Mouse (Mus musculus): ENCODE data around the gene Foxp1.
A peak's percentile ranks its signal among the peaks of the same experiment; 100 is the strongest.

Foxp1 gene

DNA sequence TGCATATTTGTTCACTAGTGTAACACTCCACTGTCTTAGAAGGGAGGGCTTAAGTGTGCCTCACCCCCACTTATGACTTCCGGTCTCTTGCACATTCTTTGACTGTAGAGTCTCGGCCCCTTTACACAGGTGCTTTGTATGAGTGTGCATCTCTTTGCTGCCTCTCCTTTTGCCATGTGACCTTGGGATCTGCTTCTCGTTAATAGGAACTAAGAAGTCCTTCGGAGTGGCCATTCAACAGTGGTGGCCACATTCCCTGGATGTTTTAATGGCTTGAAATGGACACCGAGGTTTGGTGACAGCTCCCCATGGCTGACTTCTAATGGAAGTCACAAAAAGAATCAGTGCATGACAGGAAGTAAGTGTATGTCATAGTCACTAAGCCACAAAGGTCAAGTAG is 422.2 kb downstream of the Foxp1 start:
- DNase-seq (ENCODE audit: low read depth in 1 of 2, low spot score in 2 of 2): no peak

DNA sequence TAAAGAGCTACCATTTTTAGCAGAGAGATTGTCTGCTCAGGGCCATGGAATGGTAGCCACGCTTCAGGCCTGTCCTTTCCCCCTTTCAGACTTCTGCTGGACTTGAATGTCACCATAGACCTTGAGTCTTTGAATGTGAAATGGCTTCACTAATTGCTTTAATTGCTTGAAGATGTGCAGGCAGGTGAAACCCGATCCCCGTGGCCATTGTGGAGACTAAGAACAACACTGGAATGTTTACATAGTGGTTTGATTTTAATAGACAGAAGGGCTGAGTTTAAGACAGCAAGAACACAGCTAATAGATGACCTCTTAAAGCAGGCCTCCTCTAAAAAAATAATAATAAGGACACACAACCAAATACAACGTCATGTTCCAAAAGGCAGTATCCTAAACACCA is 422.7 kb downstream of the Foxp1 start:
- DNase-seq (ENCODE audit: low read depth in 1 of 2, low spot score in 2 of 2): no peak

- DNase-seq (ENCODE audit: low read depth in 1 of 2, low spot score in 2 of 2): no peak
Measured at GRCm38 (mm10) chr6:99097191-99097590, 425.3 kb downstream of the Foxp1 start.

DNA sequence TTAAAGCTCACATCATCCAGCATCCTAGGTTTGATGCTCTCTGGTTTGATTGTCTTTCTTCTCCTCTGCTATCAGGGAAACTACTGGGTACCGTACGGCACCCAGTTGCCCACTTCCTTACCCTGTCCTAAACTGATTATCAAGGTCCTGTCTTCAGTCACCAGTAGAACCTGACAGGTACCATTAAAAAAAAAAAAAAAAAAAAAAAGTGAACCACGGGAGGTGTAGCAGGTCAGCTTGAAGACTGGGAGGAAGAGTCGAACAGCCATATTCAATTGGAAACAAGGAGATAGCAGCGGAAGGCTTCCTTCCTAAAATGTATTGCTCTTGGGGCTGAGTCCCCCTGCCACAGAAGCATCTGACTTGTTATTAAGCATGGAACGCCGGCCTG is 425.8 kb downstream of the Foxp1 start:
- no peak for DNase-seq (ENCODE audit: low read depth in 1 of 2, low spot score in 2 of 2)

DNA sequence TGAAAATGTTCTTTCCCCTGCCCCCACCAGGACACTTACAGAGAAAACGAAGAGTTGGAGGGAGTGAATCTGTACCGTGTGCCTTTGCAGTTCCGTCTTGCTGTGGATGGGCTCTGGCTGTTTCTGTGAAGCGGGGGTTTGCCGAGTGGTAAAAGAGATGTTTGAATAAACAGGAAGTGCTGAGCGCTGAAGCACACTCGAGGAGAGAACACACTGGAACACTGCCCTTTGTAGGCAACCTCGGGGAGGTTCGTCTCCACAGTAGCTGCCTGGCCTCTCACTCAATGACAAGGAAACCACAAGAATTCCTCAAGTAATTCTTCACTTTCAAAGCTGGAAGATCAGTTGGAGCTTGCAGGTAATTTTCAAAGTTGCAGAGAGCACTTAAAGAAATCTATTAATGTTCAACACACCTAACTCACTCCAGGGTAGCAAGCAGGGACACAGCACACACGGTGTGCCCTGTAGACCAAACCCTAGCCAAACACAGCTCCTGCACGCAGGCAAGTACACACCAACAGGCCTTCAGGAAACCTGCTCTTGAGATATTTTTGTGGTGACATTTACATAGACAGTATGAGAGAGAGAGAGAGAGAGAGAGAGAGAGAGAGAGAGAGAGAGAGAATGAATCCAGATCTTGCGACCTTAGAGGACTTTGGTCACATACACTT is 426.3 kb downstream of the Foxp1 start:
- DNase-seq (ENCODE audit: low read depth in 1 of 2, low spot score in 2 of 2): peak; percentile 20 to 44

DNA sequence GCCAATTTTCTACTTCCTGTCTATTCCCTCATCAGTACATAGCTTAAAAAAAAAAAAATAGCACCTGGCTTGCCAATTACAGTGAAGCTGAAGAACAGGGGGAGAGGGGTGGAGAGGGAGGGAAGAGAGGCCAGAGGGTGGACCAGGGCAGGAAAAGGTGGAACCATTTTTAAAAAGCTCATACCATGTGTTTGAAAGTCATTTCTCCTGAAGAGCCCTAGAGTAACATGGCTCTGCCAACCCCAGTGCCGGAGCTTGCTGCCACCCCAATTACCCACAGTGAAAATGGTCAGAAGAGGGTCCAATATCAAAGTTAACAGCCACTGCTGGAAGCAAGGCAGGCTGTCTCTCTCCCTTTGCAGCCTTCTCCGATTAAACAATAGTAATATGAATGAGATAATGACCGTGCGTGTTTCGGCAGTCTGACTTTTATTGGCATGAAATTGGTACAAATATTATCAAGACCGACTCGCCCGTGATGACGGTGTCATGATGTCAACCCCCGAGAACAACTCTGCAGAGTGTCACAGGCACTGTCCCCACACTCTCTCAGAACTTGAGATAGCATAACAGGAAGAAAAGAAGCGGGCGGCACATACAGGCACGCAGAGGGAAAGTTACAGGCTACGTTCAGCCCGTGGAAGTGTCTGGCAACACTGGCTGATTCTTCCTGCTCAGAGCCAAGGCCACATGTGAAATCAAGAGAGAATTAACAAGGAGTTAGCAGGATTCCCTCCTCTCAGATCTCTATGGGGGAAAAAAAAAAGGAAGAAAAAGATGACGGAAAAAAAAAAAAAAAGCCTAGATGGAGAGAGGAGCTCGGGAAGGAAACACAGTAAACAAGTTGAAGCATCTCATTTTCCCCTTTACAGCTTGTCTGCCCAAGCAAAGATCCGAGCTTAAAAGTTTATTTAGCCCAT is 427.1 kb downstream of the Foxp1 start:
- DNase-seq (ENCODE audit: low read depth in 1 of 2, low spot score in 2 of 2): peak in 1 of 2 experiments; percentile 17

DNA sequence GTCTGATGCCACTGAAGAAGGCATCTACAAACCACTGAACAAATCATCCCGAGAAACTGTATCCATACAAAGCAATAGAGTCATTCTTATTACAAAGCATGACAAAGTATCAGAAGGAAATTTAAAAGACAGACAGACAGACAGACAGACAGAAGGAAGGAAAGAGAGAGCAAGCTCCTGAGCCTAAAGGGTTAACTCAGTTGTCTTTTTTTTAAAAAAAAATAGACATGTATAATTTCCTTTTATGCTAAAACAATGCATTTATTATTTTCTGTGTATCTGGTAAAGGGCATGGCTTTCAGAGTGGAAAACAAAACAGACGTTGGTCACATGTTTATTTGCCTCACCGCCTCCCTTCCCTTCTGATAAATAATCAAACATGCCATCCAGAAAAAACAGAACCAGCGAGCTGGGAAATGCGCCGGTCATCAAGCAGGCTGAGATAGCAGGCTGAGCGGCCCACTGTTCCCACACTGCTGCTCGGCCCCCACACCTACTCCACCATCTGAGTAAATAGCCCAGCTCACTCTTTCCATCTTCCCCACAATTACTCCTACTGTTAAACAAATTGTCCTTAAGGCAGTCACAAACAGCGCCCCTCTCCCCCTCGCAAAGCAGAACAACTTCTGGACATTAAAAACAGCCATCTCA is 428.1 kb downstream of the Foxp1 start:
- peak in 1 of 2 experiments; percentile 8 for DNase-seq (ENCODE audit: low read depth in 1 of 2, low spot score in 2 of 2)

- DNase-seq (ENCODE audit: low read depth in 1 of 2, low spot score in 2 of 2): no peak
Measured at GRCm38 (mm10) chr6:99093856-99094255, 428.7 kb downstream of the Foxp1 start.

- DNase-seq (ENCODE audit: low read depth in 1 of 2, low spot score in 2 of 2): no peak
Measured at GRCm38 (mm10) chr6:99093208-99093607, 429.3 kb downstream of the Foxp1 start.

DNA sequence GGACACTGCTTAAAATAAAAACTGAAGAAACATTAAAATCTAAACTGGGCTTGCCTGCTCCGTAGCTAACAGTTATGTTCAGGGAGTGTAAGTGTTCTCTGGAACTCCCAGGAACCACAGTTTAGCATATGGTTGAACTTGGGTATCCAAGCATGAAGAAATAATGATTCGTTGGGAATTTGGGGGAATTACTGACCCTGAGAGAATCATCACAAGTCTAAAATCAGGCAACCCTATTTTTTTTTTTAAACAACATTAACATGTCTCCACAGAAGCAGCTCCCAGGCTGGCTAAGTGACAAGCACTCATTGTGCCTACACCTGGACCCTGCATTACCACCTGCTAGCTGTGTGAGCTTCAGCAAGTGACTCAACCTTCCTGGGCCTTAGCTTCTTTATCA is 430.7 kb downstream of the Foxp1 start:
- DNase-seq (ENCODE audit: low read depth in 1 of 2, low spot score in 2 of 2): no peak

GRCm38 (mm10) chr6:99087598-99087997 is 434.9 kb downstream of the Foxp1 start:
- DNase-seq (ENCODE audit: low read depth in 1 of 2, low spot score in 2 of 2): no peak

DNA sequence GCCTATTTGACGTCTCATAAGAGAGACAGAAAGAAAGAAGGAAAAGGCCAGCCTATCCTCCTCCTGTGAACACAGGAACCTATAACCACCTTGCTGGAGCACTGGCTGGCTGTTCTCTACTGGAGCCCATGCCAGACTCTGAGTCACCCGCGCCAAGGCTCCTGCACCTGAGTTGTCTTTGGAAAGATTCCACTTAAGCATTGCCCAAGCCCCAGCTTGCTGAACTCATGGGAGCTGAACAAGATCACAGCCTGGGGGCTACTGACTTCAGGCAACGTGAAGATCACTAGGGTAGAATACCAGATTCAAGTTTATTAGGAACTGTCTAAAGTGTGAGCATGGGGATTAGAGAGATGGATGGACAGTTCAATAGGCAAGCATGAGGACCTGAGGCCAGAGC is 437.6 kb downstream of the Foxp1 start:
- no peak for DNase-seq (ENCODE audit: low read depth in 1 of 2, low spot score in 2 of 2)

- no peak for DNase-seq (ENCODE audit: low read depth in 1 of 2, low spot score in 2 of 2)
Measured at GRCm38 (mm10) chr6:99081259-99081658, 441.3 kb downstream of the Foxp1 start.

- no peak for DNase-seq (ENCODE audit: low read depth in 1 of 2, low spot score in 2 of 2)
Measured at GRCm38 (mm10) chr6:99079041-99079835, 443.3 kb downstream of the Foxp1 start.

DNA sequence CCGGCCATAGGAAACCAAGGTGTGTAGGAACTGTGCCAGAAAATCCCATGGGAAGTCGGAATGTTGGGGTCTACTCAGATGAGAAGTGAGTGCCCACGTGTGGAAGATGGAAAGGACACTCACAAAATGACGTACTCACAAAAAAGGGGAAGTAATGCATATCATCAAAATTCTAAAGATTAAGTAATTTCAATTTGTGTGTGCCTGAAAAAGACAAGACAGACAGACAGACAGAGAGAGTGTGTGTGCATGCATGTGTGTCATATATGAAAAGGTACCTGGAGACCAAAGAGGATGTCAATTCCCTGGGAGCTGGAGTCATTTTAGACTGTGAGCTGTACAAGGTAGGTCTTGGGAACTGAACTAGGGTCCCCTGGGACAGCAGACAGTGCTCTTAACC is 444.4 kb downstream of the Foxp1 start:
- DNase-seq (ENCODE audit: low read depth in 1 of 2, low spot score in 2 of 2): no peak

DNA sequence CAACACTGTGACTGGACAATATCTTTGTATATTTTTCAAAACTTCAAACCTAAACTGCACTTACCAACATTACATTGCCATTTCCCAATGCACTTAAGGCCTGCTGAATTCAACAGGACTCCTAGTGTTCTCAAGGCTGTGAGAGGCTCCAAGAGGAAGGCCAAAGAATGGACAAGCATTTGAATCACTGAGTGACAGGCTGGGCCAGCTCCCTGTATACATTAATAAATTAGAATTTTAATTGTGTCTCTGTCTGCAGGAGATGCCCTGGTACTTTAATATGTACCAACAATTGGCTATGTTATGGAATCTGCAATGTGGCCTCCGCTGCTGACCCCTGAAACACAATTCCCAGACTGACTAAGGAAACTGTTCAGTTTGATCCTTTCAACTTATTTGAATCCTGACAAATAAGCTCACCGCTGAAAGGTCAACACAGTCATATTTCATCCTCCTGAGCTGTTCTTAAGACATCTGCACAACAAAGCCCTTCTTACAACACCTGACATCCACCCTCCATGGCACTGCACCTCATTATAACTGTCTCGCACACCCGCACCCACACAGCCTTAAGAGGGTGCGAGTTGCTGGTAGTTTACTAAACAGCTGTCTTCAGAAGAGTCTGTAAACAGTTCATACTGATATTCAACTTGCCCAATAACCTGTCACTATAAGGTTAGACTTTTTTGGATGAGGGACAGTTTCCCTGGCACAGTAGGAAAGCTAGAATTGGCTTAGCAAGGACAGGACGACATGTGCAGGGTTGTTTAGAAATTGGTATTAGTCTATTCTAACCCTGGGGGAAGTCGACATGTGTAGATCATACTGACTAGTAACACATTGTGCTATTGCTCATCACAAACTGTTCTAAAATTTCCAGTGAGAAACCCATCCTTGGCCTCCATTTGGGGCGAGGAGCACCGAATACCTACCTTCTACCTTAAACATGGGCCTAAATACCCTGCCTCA is 448.9 kb downstream of the Foxp1 start:
- DNase-seq (ENCODE audit: low read depth in 1 of 2, low spot score in 2 of 2): no peak

DNA sequence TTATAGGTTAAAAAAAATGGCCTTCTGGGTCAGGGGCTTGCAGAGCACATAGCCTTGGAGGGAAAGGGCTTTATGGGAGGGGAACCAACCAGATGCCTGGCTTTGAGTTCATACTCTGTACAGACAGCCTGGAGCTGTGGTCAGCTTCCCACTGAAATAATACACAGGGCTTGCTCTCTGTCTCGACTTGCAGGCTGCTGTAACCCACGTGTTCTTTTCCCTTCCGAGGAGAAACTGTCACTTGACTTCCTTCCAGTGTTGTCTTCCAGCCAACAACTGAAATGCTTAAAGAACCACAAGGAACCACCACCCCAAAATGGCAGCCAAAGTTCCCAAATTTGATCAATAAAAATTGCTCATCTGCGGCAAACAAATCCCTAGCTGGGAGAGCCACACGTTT is 451.8 kb downstream of the Foxp1 start:
- DNase-seq (ENCODE audit: low read depth in 1 of 2, low spot score in 2 of 2): no peak

DNA sequence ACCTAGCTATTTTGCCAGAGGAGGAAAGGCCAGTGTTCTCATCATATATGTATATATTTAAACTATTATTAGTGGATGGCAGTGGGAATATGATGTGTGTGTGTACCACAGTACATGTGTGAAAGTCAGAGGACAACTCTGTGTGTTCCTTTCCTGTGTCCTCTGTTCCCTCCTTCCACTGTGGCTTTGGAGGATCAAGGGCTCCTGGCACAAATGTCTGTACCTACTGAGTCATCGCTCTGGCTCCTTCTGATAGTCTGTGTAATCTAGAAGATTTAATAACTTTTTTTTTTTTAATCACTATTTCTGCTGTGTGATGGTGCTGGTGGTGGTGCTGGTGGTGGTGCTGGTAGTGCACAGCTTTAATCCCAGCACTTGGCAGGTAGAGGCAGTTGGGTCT is 452.8 kb downstream of the Foxp1 start:
- DNase-seq (ENCODE audit: low read depth in 1 of 2, low spot score in 2 of 2): no peak

- no peak for DNase-seq (ENCODE audit: low read depth in 1 of 2, low spot score in 2 of 2)
Measured at GRCm38 (mm10) chr6:99065569-99066353, 456.8 kb downstream of the Foxp1 start.

Data from monocyte, adult 2 months (primary cell).